Mouse (Mus musculus) CD4-positive, CD25-positive, alpha-beta regulatory T cell, adult 4 months (primary cell): ENCODE data around the gene Pnpla3. TPM values are rescaled to one million over a fixed set of nuclear protein-coding genes. Genes with fewer than 3 reads are reported as not detected.
"Not testable (repeated sequence)": the region's sequence is repeated elsewhere in the genome, so short reads cannot be mapped to it uniquely, and the experiment has no call there.

Experiments
- ATAC-seq: one replicate; pipeline ENCODE4 v1.8.0; 2017
- polyA plus RNA-seq, 2 experiments: library from polyadenylated mRNA; unstranded; fragments of 100-300 nt; shearing (Covaris generic); gene quantifications; one replicate each; pipeline ENCODE4 v1.2.1; 2017

Gene Pnpla3
- 1 to 10 TPM in 1 of 2 experiments, not detected in 1; 1.9 TPM for polyA plus RNA-seq

GRCm38 (mm10) chr15:84167600-84167999 is at the start of gene Pnpla3:
Pnpla3 (plus strand) TSS chr15:84167837.
- ATAC-seq = peak; percentile 79

GRCm38 (mm10) chr15:84120612-84121011 is 47.0 kb upstream of the Pnpla3 start:
- no peak for ATAC-seq

GRCm38 (mm10) chr15:84121036-84121435 is 46.6 kb upstream of the Pnpla3 start:
- no peak for ATAC-seq

GRCm38 (mm10) chr15:84123075-84123474 is 44.6 kb upstream of the Pnpla3 start, which contains the start of gene Pnpla5:
Pnpla5 (minus strand) TSS chr15:84123175.
- ATAC-seq = no peak

- ATAC-seq = no peak
Observed at GRCm38 (mm10) chr15:84124086-84124485, 43.6 kb upstream of the Pnpla3 start.

GRCm38 (mm10) chr15:84126447-84126846 is 41.2 kb upstream of the Pnpla3 start:
- no peak for ATAC-seq

- no peak for ATAC-seq
Observed at GRCm38 (mm10) chr15:84126871-84127270, 40.8 kb upstream of the Pnpla3 start.

- ATAC-seq = no peak
Observed at GRCm38 (mm10) chr15:84131096-84131786, 36.4 kb upstream of the Pnpla3 start.

GRCm38 (mm10) chr15:84131971-84132370 is 35.7 kb upstream of the Pnpla3 start:
- ATAC-seq = no peak

GRCm38 (mm10) chr15:84133440-84133839 is 34.2 kb upstream of the Pnpla3 start:
- ATAC-seq = no peak

GRCm38 (mm10) chr15:84135472-84135871 is 32.2 kb upstream of the Pnpla3 start:
- no peak for ATAC-seq

- no peak for ATAC-seq
Observed at GRCm38 (mm10) chr15:84136473-84137415, 30.9 kb upstream of the Pnpla3 start.

GRCm38 (mm10) chr15:84139592-84140005 is 28.0 kb upstream of the Pnpla3 start:
- no peak for ATAC-seq

GRCm38 (mm10) chr15:84140109-84140508 is 27.5 kb upstream of the Pnpla3 start:
- no peak for ATAC-seq

- ATAC-seq = no peak
Observed at GRCm38 (mm10) chr15:84140929-84141328, 26.7 kb upstream of the Pnpla3 start.

- ATAC-seq = no peak
Observed at GRCm38 (mm10) chr15:84156158-84156557, 11.5 kb upstream of the Pnpla3 start.

- not testable (repeated sequence) for ATAC-seq
Observed at GRCm38 (mm10) chr15:84157530-84157929, 10.1 kb upstream of the Pnpla3 start.

GRCm38 (mm10) chr15:84161871-84162270 is 5.8 kb upstream of the Pnpla3 start:
- no peak for ATAC-seq

GRCm38 (mm10) chr15:84166818-84167217 is 819 bp upstream of the Pnpla3 start:
- no peak for ATAC-seq

- peak; percentile 62 for ATAC-seq
Observed at GRCm38 (mm10) chr15:84168170-84169161, 829 bp downstream of the Pnpla3 start.

- no peak for ATAC-seq
Observed at GRCm38 (mm10) chr15:84169511-84169910, 1.9 kb downstream of the Pnpla3 start.

- no peak for ATAC-seq
Observed at GRCm38 (mm10) chr15:84171166-84171565, 3.5 kb downstream of the Pnpla3 start.
